Mouse (Mus musculus): ENCODE measurements at regions not wholly inside any gene's neighbourhood (a gene's known extent, or its start where the extent isn't known, plus 50 kb on each side); places are given as distances from the start of the nearest gene placed in this dataset.
A peak's percentile ranks its signal among the peaks of the same experiment; 100 is the strongest.

DNA sequence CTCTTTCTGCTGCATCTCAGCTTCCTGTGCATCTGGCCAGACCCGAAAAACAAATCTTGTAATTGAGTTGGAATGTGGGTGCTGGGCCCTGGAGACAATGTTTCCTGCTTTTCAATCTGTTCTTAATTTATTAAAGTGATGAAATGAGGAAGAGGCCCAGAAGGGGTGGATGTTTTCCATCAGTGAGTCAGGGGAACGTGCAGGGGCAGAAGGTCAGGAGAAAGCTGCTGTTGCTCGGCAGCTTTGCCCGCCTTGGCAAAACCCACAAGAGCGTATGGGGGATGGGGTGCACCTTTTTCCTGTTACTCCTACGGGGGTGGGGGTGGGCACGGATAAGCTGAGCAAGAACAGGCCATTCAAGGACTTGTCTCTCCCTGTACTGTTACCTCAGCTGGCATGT lies 156.2 kb downstream of the Dmrta2 start:
- no peaks in the 10 kb centered on the region for H3K9me3 ChIP-seq (ENCODE audit: control insufficient read depth, low read length)
- ATAC-seq (ENCODE audit: low FRiP score), result no peak
- H3K27ac ChIP-seq (ENCODE audit: low read depth, low read length), result peak overlapping the region; percentile 36; the same call in 1 of the 2 replicates
- H3K4me2 ChIP-seq (replicated peaks; ENCODE audit: low read depth, low read length), result no peak overlapping the region
- no peak overlapping the region for H3K9ac ChIP-seq (ENCODE audit: low read depth, low read length)
- DNase-seq (ENCODE audit: low spot score), result peak; percentile 42
- no peaks in the 10 kb centered on the region for H3K27me3 ChIP-seq (ENCODE audit: control insufficient read depth, insufficient read depth, low read length)
- H3K4me3 ChIP-seq (ENCODE audit: low read depth, low read length), result no peak overlapping the region
- 34% methylated on average over 7 of the region's 7 CpGs for WGBS
- H3K36me3 ChIP-seq (ENCODE audit: control insufficient read depth, insufficient read depth, low read length), result no peaks in the 10 kb centered on the region
- 0 out of 2 replicates have a peak, but pooled peaks cover 3% of the 10 kb centered on the region for H3K4me1 ChIP-seq (replicated peaks; ENCODE audit: control insufficient read depth, insufficient read depth, low read length)

DNA sequence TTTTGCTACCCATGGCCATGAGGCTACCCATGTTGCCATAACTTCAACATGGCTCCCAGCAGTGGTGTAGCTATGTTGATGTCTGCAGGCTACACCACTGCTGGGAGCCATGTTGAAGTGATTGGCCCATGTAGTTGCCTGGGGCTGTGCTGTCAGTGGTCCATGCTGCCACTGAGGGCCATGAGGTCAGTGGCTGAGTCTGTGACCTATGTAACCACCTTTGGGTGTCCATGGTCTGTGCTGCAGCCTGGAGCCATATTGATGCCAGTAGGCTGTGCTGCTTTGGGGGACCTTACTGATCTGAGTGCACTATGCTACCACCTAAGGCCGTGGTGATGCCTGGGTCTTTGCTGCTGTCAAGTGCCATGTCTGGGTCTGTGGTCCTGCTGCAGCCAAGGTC lies 167.4 kb downstream of the Dmrta2 start:
- no peak; the same call in 1 of the 2 replicates for ATAC-seq (ENCODE audit: low FRiP score)
- Histone ChIP-seq H3K4me2 (replicated peaks; ENCODE audit: low read depth, low read length) (no peak overlapping the region), H3K4me3 (ENCODE audit: low read depth, low read length) (no peak overlapping the region), H3K9ac (ENCODE audit: low read depth, low read length) (no peak overlapping the region), H3K27ac (ENCODE audit: low read depth, low read length) (no peak overlapping the region), H3K36me3 (ENCODE audit: control insufficient read depth, insufficient read depth, low read length) (no peaks in the 10 kb centered on the region), H3K9me3 (ENCODE audit: control insufficient read depth, low read length) (no peaks in the 10 kb centered on the region), H3K27me3 (ENCODE audit: control insufficient read depth, insufficient read depth, low read length) (no peaks in the 10 kb centered on the region), H3K4me1 (replicated peaks; ENCODE audit: control insufficient read depth, insufficient read depth, low read length) (no peaks in the 10 kb centered on the region)
- DNase-seq (ENCODE audit: low spot score), result no peak
- WGBS, result 90% methylated on average over 1 of the region's 1 CpGs

DNA sequence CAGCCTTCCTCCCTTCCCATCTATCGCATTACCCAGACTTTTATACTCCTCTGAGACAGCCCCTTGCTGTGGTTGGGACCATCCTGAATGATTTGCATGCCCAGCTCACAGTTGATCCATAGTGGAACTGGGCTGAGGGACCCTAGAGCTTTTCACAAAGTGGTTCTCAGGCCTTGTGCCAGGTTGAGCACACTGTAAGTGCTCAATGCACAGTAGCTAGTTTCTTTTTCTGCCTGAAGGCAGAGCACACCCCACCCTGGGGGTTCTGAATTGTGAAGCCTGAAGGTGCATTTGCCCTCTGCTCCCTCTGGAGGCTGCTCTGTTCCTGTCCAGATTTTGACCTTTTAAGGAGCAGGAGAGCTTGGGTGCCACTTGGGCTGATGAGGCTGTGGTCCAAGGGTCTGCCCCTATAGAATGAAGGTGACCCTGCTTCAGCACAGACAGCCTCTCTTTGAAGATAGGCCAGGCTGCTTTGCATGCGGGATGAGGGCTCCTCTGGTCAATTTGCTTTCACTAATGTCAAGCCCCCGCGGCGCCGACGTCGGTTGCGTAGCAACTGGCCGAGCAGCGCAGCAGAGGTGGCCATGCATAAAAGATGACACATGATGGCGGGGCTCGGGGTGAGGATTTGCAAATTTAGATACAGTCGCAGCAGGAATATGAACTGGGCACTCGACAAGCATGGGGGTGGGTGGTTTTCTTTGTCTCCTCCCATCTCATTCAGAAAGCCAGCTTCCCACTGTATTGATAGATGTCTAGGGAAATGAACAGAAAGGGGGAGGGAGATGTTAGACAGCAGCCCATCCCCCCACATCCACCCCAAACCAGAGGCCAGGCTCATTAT lies 174.5 kb downstream of the Dmrta2 start:
- H3K9ac ChIP-seq (ENCODE audit: low read depth, low read length), result no peak overlapping the region
- H3K4me3 ChIP-seq (ENCODE audit: low read depth, low read length), result no peak overlapping the region

More for the DNA sequence above, 174.5 kb downstream of the Dmrta2 start:
- ATAC-seq (ENCODE audit: low FRiP score) (peak; percentile 98), DNase-seq (ENCODE audit: low spot score) (peak; percentile 88)
- WGBS, result 11% methylated on average over 15 of the region's 15 CpGs
- H3K36me3 ChIP-seq (ENCODE audit: control insufficient read depth, insufficient read depth, low read length), result no peaks in the 10 kb centered on the region
- H3K9me3 ChIP-seq (ENCODE audit: control insufficient read depth, low read length), result no peaks in the 10 kb centered on the region
- peak overlapping the region; percentile 89 for H3K27ac ChIP-seq (ENCODE audit: low read depth, low read length)
- H3K27me3 ChIP-seq (ENCODE audit: control insufficient read depth, insufficient read depth, low read length), result no peaks in the 10 kb centered on the region
- no peak overlapping the region for H3K4me2 ChIP-seq (replicated peaks; ENCODE audit: low read depth, low read length)
- peaks cover 8% of the 10 kb centered on the region for H3K4me1 ChIP-seq (replicated peaks; ENCODE audit: control insufficient read depth, insufficient read depth, low read length)

Data from hindbrain, embryonic 11.5 days (tissue).